Mouse (Mus musculus) embryonic facial prominence, embryonic 13.5 days (tissue): ENCODE results near the gene Ctbp2. TPM values are rescaled to one million over a fixed set of nuclear protein-coding genes. Genes with fewer than 3 reads are reported as not detected.
A peak's percentile ranks its signal among the peaks of the same experiment; 100 is the strongest.

ENCODE experiments used
- ATAC-seq: fragments of 200-750 bp; cut with Nextera tagmentation; 2 replicates; pipeline ENCODE4 v1.8.0; 2017; ENCODE audit warnings: low read depth; ENCODE audit not compliant: insufficient number of reproducible peaks, insufficient read depth, low FRiP score, low TSS enrichment
- H3K27ac ChIP-seq: fragments of 300-500 bp; sonication (generic); 2 replicates; pipeline ENCODE4 v1.5.1; 2015; ENCODE audit warnings: moderate library complexity, mild to moderate bottlenecking, inconsistent platforms
- H3K27me3 ChIP-seq: fragments of 300-500 bp; sonication (generic); 2 replicates; pipeline ENCODE4 v1.6.1; 2015; ENCODE audit warnings: mild to moderate bottlenecking, inconsistent platforms
- H3K36me3 ChIP-seq: fragments of 300-500 bp; sonication (generic); 2 replicates; pipeline ENCODE4 v1.6.1; 2015; ENCODE audit warnings: mild to moderate bottlenecking, inconsistent platforms
- H3K4me1 ChIP-seq: fragments of 300-500 bp; sonication (generic); 2 replicates; pipeline ENCODE4 v1.6.1; 2015; ENCODE audit warnings: inconsistent platforms
- H3K4me2 ChIP-seq: fragments of 300-500 bp; sonication (generic); 2 replicates; pipeline ENCODE4 v1.6.1; 2015; ENCODE audit warnings: moderate library complexity, mild to moderate bottlenecking, inconsistent platforms
- H3K4me3 ChIP-seq: fragments of 300-500 bp; sonication (generic); 2 replicates; pipeline ENCODE4 v1.5.1; 2015; ENCODE audit warnings: mild to moderate bottlenecking, inconsistent platforms
- H3K9ac ChIP-seq: fragments of 300-500 bp; sonication (generic); 2 replicates; pipeline ENCODE4 v1.6.1; 2015; ENCODE audit warnings: mild to moderate bottlenecking, inconsistent platforms
- H3K9me3 ChIP-seq: fragments of 300-500 bp; sonication (generic); 2 replicates; pipeline ENCODE4 v1.6.1; 2016; ENCODE audit warnings: inconsistent platforms
- WGBS: fragments of 180-500 bp; shearing (Covaris S2); methylation state at CpG from one replicate; pipeline ENCODE4 v1.1.7; 2015; ENCODE audit warnings: mixed read lengths; 5-methylcytosine and 5-hydroxymethylcytosine counted together
- polyA plus RNA-seq: library from polyadenylated mRNA; unstranded; fragments of >200 nt; fragmentation: Nextera tagmentation; extraction: Ambion mirVana; gene quantifications from 2 replicates; pipeline ENCODE4 v1.2.1, GENCODE M21; 2015

The Ctbp2 gene
- polyA plus RNA-seq, 1 experiment from 2014 or later = 93.4 TPM

DNA sequence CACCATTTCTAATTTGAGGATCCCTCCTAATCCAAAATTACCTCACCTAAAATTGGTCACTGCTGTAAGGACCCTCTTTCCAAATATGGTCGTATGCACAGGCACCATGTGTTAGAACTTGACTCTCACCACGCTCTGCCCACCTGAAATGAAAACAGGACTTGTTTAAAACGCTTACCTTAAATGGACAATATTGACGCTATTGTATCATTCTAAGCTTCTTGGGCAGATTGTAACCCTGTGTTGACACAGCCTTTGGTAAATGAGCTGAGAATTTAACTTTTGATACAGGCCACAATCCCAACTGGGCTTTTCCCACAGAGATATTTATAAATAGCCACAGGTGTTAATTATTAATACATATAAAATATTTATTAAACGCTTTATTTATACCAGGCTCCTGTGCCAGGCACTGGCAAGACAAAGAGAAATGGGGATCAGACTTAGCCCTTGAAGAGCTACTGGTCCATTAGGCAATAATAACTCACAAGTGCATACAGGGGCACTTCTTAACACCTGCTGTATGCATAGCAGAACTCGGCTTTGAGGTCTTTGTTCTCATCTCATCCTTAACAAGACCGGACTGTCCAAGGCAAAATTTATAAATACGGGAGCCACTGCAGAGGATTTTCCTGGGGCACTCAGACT, 15.7 kb upstream of the Ctbp2 start:
- no peak overlapping the region for H3K9ac ChIP-seq
- H3K9me3 ChIP-seq = no peaks in the 10 kb centered on the region
- WGBS = 86% methylated on average over 8 of the region's 8 CpGs

GRCm38 (mm10) chr7:133133552-133133951, 9.4 kb upstream of the Ctbp2 start:
- Histone ChIP-seq H3K36me3 (no peaks in the 10 kb centered on the region), H3K4me2 (no peak overlapping the region), H3K4me1 (no peaks in the 10 kb centered on the region), H3K4me3 (no peak overlapping the region), H3K9ac (no peak overlapping the region), H3K27ac (no peak overlapping the region), H3K9me3 (0 out of 2 replicates have a peak, but pooled peaks cover 3% of the 10 kb centered on the region), H3K27me3 (no peaks in the 10 kb centered on the region)
- 82% methylated on average over 5 of the region's 5 CpGs for WGBS
- no peak for ATAC-seq

More for the DNA sequence above, 15.7 kb upstream of the Ctbp2 start:
- Histone ChIP-seq H3K27ac (no peak overlapping the region), H3K4me1 (no peaks in the 10 kb centered on the region), H3K4me2 (no peak overlapping the region), H3K36me3 (no peaks in the 10 kb centered on the region), H3K27me3 (no peaks in the 10 kb centered on the region), H3K4me3 (no peak overlapping the region)
- no peak for ATAC-seq

- Histone ChIP-seq H3K36me3 (no peaks in the 10 kb centered on the region), H3K9me3 (0 out of 2 replicates have a peak, but pooled peaks cover 5% of the 10 kb centered on the region), H3K27me3 (no peaks in the 10 kb centered on the region), H3K4me3 (no peak overlapping the region), H3K9ac (no peak overlapping the region), H3K4me1 (no peaks in the 10 kb centered on the region), H3K27ac (no peak overlapping the region), H3K4me2 (no peak overlapping the region)
- 94% methylated on average over 5 of the region's 5 CpGs for WGBS
- no peak for ATAC-seq
These were observed 8.5 kb upstream of the Ctbp2 start for GRCm38 (mm10) chr7:133132702-133133101.

GRCm38 (mm10) chr7:133124701-133125485, 739 bp upstream of the Ctbp2 start:
- peaks cover 9% of the 10 kb centered on the region for H3K27me3 ChIP-seq
- H3K27ac ChIP-seq = peak overlapping the region; percentile 98
- H3K9ac ChIP-seq = peak overlapping the region; percentile 98
- peaks cover 19% of the 10 kb centered on the region for H3K4me1 ChIP-seq
- WGBS = 6% methylated on average over 34 of the region's 34 CpGs
- no peak for ATAC-seq
- H3K9me3 ChIP-seq = 0 out of 2 replicates have a peak, but pooled peaks cover 5% of the 10 kb centered on the region
- peak overlapping the region; percentile 96 for H3K4me3 ChIP-seq
- H3K36me3 ChIP-seq = no peaks in the 10 kb centered on the region
- H3K4me2 ChIP-seq = peak overlapping the region; percentile 86

DNA sequence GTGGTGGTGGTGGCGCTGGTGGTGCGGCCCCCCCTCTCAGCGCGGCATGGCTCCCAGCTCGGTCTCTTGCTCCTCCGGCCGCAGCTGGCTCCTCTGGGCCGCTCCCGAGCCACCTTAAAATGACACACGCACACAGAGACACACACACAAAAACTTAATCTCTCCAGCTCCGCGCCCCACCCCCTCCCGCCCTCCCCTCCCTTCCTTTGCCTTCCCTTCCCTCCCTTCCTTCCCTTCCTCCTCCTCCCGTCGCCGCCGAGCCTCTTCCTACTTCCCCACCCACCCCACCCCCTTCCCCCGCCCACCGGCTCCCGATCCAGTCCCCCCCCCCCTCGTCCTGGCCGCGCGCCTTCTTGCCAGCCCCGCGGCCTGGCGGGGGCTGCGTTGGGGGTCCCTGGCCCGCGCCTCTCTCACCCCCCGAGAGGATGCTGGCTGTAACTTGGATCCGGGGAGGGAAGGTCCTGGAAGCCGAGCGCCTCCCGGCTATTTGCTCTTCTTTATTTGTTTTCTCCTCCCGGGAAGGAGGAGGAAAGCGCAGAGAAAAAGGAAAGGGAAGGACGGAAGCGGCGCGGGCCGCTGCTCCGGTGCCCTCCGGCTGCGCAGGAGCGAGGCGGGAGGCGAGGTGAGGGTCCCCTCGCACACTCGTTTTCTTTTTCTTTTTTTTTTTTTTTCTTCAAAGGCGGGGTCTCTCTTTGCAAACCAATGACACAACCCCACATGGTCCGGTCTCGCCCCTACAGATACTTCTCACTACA, 733 bp downstream of the Ctbp2 start, which contains the start of gene Fgfr2:
TSS of gene Fgfr2 (minus strand) at position 107 of the 755 bp plus-strand sequence.
- Histone ChIP-seq H3K27me3 (peaks cover 9% of the 10 kb centered on the region), H3K36me3 (no peaks in the 10 kb centered on the region), H3K9me3 (0 out of 2 replicates have a peak, but pooled peaks cover under 1% of the 10 kb centered on the region), H3K4me3 (peak within 1 kb of the TSS; percentile 96), H3K9ac (peak within 1 kb of the TSS; percentile 98), H3K4me2 (peak within 1 kb of the TSS; percentile 86), H3K27ac (peak within 1 kb of the TSS; percentile 98), H3K4me1 (peaks cover 30% of the 10 kb centered on the region)
- 1% methylated on average over 39 of the region's 53 CpGs for WGBS
- ATAC-seq = peak; percentile 63

DNA sequence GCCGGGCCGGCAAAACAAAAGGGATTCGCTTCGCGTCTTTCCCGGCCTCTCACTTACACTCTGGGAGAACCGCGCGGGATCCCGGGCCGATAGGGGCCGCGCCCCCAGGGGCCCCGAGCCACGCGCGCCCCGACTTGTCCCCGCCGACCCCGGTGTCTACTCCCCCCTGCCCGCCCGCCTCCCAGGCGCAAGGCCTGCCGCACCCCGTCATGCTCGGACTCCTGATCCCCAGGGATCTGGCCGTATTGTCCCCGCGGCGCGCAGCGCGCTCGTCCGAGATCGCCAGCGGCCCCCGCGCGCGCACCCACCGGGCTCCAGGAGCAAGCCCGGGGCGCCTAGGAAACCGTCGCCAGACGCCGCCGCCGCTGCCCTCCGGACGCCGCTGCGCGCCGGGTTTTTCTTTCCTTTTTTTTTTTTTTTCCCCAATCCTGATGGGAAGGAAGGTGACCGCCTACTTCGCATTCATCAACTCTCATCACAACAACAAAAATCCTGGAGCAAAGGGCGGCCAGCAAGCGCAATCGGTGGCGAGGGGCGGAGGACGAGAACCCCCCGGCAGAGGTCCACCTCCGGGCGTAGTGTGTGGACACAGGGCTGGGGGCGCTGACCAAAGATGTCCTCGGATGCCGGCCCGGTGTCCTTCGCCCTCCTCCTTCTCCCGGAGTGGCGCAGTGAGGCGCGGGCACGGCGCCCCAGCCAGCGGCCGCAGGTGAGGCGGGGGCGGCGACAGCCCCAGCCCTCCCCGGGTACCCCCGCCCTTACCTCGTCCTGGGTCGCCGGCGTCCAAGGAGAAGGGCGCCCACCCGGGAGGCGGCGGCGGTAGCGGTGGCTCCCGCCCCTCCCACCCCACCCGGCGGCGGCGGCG, 1.5 kb downstream of the Ctbp2 start:
- no peaks in the 10 kb centered on the region for H3K36me3 ChIP-seq
- H3K9ac ChIP-seq = peak overlapping the region; percentile 98
- peak overlapping the region; percentile 86 for H3K4me2 ChIP-seq
- peak; percentile 16 for ATAC-seq
- WGBS = under 1% methylated on average over 83 of the region's 102 CpGs
- no peaks in the 10 kb centered on the region for H3K9me3 ChIP-seq
- H3K27ac ChIP-seq = peak overlapping the region; percentile 98
- H3K4me1 ChIP-seq = peaks cover 36% of the 10 kb centered on the region
- H3K27me3 ChIP-seq = peaks cover 9% of the 10 kb centered on the region
- H3K4me3 ChIP-seq = peak overlapping the region; percentile 96

GRCm38 (mm10) chr7:133121661-133122378, 2.3 kb downstream of the Ctbp2 start:
- Histone ChIP-seq H3K36me3 (no peaks in the 10 kb centered on the region), H3K27ac (peak overlapping the region; percentile 98), H3K4me3 (peak overlapping the region; percentile 96), H3K9ac (peak overlapping the region; percentile 98), H3K4me1 (peaks cover 43% of the 10 kb centered on the region), H3K9me3 (no peaks in the 10 kb centered on the region), H3K27me3 (peaks cover 9% of the 10 kb centered on the region), H3K4me2 (peak overlapping the region; percentile 86)
- no peak for ATAC-seq
- under 1% methylated on average over 92 of the region's 94 CpGs for WGBS

GRCm38 (mm10) chr7:133121080-133121607, 3.0 kb downstream of the Ctbp2 start:
- under 1% methylated on average over 14 of the region's 14 CpGs for WGBS
- peak overlapping the region; percentile 96 for H3K4me3 ChIP-seq
- no peak for ATAC-seq

DNA sequence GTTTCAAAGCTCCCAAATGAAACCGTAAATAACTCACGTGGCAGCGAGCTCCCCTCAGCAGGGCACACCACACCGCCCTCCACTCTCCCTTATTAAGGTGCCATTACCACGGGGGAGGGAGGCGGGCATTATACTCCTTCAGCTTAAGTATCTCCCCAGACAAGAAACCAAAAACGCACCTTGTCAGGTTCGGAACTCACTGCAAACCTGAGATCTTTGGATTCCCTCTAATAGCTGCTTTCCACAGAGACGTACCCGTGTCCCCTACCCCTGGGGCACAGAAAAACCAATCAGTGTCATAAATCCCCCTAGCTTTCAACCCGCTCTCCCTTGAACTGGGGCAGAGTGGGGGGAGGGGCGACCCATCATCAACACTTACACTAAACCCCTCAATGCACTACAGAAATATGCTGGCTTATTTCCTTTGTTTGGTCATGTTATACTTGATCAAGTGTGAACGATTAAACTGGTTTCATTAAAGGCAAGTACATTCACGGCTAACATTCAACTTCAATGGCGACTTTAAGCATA, 3.9 kb downstream of the Ctbp2 start:
- Histone ChIP-seq H3K9ac (peak overlapping the region; percentile 58), H3K9me3 (no peaks in the 10 kb centered on the region), H3K4me2 (peak overlapping the region; percentile 86), H3K36me3 (no peaks in the 10 kb centered on the region), H3K4me3 (peak overlapping the region; percentile 96), H3K4me1 (peaks cover 58% of the 10 kb centered on the region), H3K27ac (no peak overlapping the region), H3K27me3 (no peaks in the 10 kb centered on the region; the same call in 1 of the 2 replicates)
- no peak for ATAC-seq
- 6% methylated on average over 15 of the region's 15 CpGs for WGBS

More at GRCm38 (mm10) chr7:133121080-133121607, 3.0 kb downstream of the Ctbp2 start:
- Histone ChIP-seq H3K9me3 (no peaks in the 10 kb centered on the region), H3K9ac (peak overlapping the region; percentile 98), H3K4me1 (peaks cover 50% of the 10 kb centered on the region), H3K27me3 (peaks cover 3% of the 10 kb centered on the region), H3K36me3 (no peaks in the 10 kb centered on the region), H3K27ac (peak overlapping the region; percentile 98), H3K4me2 (peak overlapping the region; percentile 86)

DNA sequence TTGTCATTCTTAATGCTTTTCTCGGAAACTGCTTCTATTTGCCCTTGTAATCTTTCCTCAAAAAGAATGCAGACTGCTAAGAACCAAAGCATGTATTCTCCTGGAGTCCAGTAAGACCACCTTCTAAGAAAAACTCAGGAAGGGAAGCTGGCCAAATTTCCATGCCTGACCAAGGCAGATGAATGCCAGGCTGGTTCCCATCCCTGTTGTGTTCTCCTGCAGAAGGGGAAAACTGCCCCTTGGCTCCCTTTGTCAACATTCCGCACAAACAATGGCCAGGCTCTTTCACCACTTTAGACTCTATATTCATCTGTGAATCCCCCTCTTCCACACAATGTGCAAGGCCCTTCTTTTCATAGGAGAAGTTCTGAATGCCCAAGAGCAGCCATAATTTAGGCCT, 6.3 kb downstream of the Ctbp2 start:
- WGBS = 32% methylated on average over 2 of the region's 2 CpGs
- ATAC-seq = no peak
- Histone ChIP-seq H3K4me2 (peak overlapping the region; percentile 16; the same call in 1 of the 2 replicates), H3K9ac (no peak overlapping the region), H3K36me3 (no peaks in the 10 kb centered on the region; the same call in 1 of the 2 replicates), H3K27me3 (no peaks in the 10 kb centered on the region), H3K4me3 (no peak overlapping the region), H3K9me3 (no peaks in the 10 kb centered on the region), H3K27ac (no peak overlapping the region), H3K4me1 (peaks cover 73% of the 10 kb centered on the region)
